Mouse (Mus musculus) cerebellum, adult 9-11 months (tissue): ENCODE measurements around the gene Amotl1.

ENCODE experiments used
- DNase-seq: peaks from one replicate; pipeline ENCODE4 v3.0.0; 2022

The Amotl1 gene

DNA sequence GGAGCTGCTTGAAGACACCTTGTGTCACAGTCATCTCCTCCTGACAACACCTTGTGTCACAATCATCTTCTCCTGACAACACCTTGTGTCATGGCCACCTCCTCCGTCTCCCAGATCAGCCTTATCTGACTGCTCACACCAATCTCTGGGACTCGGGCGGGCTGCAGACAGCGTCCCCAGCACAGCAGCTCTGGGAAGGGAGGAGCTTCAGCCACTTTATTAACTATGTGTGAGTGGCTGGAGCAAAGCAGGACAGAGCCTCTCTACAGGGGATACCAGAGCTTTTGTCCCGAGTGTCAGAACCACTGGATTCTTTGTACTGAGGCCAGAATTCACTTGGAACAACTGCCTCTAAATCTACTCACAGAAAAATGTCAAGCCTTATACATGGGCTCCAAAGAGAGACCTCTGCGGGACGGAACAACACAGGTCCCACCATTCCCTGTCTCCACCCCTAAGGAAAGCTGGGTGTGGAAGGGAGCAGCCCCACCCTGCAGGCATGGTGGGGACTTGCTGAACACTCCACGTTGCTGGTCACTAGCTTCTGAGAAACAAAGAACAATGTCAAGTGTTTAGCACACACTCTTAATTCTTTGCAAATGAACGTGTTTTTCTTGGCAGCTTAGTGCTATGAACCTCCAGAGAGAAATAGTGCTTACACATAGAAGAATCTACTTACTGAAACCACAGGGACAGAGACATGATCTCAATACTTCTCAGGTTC lies 100.7 kb downstream of the Amotl1 start:
- no peak for DNase-seq

DNA sequence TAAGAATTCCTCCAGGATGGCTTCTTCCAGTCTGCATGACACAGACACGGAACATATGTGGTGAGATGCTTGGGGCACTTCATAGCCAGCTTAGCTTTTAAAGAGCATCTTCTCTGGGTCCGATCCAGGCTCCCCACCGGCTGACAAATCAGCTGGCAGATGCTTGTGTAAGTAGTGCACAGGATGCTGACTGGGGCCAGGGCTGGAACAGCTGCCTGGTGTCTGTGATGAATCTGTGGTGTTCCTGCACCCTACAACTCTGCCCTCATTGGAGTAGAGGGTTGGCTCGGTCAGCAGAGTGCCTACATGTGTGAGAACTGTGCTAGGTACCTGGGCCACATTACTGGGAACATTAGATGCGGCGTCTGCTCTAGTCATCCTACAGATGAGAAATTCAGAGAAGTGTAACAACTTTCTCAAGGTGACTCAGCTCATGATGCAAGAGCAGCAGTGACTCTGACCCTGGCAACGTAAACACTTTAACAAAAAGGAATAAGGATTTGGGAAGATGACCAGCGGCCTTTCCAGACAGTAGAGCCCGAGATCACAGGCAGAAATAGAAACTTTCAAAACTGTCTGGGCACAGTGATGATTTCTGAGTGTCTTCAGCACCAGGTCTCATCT lies 109.9 kb downstream of the Amotl1 start:
- no peak for DNase-seq

DNA sequence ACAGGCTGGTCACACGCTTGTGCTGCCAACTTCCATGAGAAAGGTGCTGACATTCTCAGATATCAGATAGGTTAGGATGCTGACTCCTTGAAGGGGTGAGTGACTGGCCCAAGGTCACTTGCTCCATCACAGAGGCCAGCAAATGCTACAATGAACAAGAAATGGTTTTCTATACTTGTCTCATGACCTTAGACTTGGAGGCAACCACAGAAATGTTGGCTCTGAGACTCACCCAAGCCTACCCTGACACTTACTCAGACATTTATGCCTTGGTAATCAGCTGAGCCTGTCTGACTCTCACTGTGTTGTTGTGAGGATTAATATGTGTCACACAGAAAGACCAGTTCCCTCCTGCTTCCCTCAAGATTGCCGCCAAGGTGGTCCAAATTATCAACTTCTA lies 111.2 kb downstream of the Amotl1 start:
- no peak for DNase-seq

DNA sequence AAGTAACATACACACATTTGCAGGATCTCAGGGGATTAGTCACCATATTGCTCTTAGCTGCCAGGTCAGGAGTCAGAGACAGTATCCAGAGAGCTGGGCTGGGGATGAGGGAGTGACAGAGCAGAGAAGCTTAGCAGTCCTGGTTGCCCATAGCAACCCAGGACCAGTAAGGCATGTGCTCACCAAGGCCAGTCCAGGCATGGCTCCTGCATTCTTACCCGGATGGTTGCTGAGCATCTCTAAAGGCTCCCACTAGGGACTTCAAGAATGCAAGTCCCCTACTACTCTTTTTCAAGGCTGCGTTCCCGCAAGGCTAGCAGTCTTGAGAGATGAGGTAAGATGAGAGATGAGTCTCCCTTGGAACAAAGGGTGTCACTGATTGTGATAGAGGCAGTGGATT lies 112.6 kb downstream of the Amotl1 start:
- no peak for DNase-seq

DNA sequence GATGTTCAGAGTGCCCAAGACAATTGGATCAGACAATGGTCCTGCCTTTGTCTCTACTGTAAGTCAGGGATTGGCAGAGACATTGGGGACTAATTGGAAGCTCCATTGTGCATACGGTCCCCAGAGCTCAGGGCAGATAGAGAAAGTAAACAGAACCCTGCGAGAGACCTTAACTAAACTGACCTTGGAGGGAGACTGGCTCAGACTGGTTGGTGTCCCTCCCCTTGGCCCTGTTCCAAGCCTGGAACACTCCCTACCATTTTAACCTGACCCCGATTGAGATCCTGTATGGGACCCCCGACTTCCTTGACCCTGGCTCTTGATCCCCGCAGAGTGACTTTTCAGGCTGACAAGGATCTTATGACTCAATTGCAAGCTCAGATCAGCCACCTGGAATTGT lies 114.9 kb downstream of the Amotl1 start:
- no peak for DNase-seq

DNA sequence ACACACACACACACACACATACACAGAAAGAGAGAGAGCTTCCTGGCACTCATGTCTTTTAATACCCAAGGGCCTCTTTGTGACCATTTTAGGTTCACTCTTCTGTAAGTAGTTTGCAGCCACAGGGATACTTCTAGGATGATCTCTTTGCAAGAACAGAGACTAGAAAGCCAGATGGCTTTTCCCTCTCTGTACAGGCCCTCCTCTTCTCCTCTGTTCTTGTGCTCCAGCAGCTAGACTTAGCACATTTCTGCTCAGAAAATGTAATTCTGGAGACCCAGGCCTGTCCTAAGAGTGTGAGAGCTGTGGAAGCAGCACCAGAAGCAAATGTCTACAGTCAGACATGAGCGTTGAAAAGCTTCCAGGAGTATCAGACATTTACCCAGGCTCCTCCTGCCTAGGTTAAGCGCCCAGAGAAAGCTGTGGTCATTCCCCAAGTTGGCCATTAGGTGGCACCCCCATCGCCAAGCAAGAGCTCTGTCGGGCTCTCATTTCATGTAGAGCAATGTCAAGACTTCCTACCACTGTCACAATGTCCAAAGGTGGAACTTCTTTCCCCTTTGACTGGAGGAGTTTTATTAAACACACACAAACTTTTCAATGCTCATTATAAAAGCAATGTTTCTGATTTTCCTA lies 121.3 kb downstream of the Amotl1 start:
- peak; percentile 60 for DNase-seq

DNA sequence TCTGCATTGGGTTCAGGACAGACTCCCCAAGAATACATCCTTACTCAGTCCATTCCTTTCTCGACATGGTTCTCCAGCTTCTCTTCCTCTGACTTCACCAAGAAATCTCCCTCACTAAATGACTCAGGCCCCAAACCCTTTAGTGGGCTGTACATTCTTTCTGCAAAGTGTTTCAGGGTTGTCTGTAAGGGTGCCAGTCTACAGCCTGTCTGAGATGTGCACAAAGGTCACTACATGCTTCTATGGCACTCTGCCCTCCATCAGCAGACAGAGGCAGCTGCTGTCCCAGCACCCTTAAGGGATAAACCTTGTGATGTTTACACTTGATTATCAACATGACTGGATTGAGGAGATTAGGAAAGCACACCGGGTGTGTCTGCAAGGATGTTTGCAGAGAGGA lies 123.2 kb downstream of the Amotl1 start:
- DNase-seq = no peak

DNA sequence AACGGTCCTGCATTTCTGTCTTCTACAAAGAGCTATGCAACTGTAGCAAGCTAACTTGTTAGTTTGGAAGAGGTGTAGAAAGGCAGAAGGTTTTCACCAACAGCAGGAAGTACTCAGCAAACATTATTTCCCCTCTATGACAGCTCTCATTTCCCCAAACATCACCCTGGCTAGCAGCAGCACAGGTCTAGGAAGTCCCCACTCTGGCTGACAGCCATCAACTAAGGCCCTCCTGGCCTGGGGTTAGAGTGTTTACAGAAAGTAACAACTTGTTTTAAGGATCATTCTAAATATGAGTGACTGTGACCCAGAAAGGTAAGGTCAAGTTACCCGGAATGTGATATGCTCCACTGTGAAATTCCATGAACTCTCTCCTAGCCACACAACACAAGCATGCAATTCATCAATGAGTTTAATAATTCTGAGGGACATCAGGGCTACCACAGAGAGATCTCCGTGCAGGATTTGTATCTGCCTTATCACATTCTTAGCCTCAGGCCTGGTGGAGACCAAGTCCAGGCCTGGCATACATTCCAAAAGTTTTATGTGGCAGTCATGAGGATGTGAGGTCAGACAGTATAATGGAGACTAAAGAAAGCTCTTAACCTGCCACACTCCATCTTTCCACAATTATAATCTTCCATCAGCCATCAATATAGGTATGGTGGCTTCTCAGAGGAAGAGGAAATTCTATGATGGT lies 123.7 kb downstream of the Amotl1 start:
- DNase-seq = no peak

DNA sequence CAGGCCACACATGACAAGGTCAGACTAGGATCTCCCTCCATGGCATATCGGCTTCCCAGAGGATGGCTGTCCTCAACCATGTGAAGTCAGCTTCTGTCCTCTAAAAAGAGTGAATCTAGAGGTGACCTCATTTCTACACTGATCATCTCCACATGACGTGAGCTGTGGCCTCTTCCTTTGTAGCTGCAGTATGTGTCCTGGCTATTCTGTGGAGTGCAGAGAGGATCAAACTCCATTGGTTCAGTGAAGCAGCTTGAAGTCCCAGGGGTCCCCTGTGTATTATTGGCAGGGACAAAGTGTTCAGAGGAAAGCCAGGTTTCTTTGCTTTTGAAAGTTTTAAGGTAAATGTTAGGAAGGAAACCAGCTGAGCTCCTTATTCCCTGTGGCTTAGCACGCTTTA lies 126.8 kb downstream of the Amotl1 start:
- DNase-seq = no peak

DNA sequence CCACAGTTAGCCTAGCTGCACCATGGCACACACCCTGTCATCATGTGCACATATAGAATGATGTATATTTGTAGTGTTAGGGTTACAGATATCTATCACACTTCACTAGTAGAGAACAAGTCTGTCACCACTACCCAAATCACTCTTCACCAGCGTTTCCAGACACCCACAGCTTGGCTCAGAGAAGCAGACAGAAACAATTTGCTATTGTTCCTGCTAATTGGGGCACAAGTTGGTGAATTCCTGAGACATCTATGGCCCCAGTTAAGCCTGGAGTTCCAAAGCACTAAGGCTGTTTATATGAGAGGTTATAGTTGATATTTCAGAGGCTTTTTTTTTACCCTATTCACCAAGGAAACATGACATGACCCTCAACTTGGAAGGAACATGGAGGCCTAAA lies 127.6 kb downstream of the Amotl1 start:
- no peak for DNase-seq

DNA sequence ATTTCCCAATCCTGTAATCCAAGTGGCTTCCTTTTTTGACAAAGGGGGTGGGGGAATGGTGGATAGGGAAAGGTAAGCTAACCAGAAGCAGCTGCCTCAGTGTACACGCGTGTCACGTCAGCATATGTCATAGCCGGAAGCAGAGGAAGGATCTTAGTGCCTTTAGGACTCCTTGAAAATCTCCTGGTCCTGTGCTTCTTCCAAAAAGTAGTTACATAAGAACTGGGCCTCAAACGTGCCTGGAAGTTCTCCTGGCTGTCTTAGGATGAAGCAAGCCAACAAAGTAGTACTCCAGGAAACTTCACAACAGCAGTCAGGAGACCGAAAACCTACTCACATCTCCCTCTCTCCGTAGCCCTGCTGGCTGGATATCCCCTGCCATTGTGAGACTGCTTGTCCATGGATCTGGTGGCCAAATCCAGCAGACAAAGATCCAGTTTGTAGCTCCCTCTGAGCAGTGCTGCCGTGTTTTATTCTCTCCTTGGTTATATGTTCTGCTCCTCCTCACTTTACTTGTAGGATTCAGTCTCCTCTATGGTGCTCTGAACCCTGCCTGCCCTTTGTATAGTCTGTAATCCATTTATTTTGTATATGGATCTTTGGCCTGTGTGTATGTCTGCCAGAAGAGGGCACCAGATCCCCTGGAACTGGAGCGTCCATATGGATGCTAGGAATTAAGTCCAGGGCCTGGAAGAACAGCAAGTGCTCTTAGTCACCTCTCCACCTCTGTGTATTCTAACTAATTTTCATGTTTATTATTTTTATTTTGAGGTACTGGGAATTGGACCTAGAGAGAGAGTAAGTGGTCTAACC lies 132.0 kb downstream of the Amotl1 start:
- DNase-seq = no peak

DNA sequence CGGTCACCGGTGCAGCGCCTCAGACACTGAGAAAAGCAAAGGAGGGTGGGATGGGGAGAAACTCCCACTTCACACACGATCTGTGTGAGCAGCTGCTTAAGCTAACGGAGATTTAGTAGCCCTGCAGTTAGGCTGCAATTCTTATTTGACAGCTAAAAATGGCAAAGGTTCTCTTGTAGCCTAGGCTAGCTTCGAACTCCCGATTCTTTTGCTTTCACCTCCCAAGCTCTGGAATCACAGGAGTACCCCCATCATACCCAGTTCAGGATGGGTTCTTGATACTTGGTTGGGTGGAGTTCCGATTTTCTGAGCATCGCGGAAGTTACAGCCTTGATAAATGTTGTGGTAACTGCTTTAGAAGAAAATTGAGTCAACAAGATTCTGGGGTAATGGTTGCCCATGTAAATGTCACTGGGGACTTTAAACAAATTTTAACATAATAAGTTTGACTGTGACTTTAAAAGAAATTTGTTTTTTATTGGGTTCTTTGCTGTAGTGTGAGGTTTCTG lies 143.9 kb downstream of the Amotl1 start:
- DNase-seq = no peak

DNA sequence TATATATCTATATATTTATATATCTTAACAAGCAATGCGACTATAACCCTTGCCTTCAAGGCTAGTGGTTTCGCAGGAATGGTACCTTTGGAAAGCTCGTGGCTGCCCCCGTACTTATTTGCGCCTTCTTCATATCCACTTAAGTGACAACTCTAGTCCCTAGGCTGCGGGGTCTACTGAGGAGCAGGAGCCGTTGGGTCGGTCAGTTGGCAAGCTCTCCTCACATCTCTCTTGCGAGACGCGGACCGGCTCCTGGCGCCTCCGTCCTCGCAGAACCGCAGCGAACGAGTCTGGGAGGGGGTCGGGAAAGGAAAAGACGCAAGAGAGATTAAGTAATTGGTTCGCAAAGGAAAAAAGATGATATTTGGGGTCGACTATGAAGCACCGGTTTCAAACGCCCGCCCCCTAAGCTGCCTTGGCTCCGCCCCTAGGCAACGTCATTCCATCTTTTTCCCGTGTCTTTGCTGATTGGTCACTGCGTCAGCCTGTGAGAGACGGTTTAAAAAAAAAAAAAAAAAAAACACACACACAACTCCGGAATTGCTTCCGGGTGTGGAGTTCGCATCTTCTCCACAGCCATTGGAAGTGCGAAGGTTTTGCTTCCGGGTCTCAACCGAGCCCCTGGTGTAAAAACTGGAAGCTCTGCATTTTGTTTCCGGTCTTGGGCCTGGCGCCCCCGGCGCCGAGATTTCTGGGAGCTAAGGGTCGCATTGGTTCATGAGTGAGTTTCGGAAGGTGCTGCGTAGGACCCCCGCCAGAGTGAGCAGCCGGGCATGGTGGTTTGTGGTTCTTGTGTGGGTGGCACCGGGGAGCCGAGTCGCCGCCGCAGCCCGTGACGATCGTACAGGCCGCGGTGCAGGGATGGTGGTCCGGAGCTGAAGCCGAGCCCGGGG lies 144.6 kb downstream of the Amotl1 start, which contains the start of the genes Kdm4d and Cwc15:
TSS of gene Kdm4d (minus strand) at position 460 of the 893 bp plus-strand sequence.
TSS of gene Cwc15 (plus strand) at position 595 of the 893 bp plus-strand sequence.
- DNase-seq = peak; percentile 97

DNA sequence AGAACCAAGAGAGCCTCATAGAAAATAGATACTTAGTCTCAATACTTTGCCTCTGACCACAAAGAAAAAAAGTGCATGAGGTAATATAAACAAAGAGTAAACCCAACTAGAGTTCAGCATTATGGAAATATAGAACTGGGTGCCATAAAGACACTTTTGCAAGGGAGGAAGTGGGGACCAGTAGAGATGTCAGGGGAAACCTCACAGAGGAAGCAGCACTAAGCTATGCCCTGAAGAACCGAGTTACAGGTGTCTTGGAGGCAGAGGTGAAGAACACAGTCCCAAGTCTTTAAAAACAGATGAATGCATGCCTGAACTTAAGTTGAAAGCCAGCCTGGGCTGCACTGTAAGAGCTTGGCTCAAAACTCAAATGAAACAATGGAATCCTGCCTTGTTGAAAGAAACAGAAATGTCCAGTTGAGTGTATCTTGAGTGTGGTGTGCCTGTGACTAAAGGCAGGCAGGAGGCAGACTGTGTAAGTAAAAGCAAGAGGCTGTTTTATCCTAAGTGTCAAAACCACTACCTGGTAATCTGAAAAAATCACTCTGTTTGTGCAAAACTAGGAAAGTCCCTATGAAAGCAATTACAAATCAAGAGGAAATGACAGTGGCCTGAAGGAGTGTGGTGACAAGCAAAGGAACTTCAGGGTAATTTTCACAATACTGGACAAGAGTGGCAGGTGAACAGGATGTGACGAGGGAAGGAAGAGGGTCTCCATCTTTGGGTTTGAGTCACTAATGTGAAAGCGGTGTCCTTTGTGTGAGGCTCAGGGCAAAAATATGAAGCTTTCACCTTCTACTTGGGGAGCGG lies 145.8 kb downstream of the Amotl1 start:
- DNase-seq = no peak
